Mouse (Mus musculus): ENCODE measurements at regions not wholly inside any gene's neighbourhood (a gene's known extent, or its start where the extent isn't known, plus 50 kb on each side); places are given as distances from the start of the nearest gene placed in this dataset.

DNA sequence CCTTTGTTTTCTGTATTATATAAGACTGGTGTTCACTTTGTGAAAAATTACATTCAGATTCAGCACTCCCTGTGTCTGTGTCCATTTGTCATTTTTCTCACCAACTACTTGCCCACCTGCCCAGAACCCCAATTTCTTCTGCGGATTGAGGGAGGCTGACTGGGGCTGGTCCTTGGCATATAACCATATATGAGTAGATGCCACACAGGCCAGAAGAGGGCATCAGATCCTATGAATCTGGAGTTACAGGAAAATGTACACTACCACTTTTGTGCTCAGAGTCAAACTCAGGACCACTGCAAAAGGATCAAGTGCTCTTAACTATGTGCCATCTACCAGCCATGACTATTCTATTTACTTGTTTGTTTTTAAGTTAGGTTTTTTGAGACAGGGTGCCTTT is 197.4 kb downstream of the Casp12 start:
- TF ChIP-seq CTCF (IDR thresholded peaks at IDR 0.05; ENCODE audit: control insufficient read depth, insufficient read depth, insufficient replicate concordance, low read depth, low read length): no peak
- TF ChIP-seq POLR2A (IDR thresholded peaks at IDR 0.05; ENCODE audit: control insufficient read depth, low read depth, low read length): no peak

Measured in testis, adult 2 months (tissue).